Comparison of ENCODE assay signal across 8 mouse cellular contexts in genomic region chr9:37656931-37657481, GRCm38 (mm10). TPM values are rescaled to one million over a fixed set of nuclear protein-coding genes. Genes with fewer than 3 reads are reported as not detected.
A peak's percentile ranks its signal among the peaks of the same experiment; 100 is the strongest.
DNase-seq lines count a peak whose midpoint lies in the region; ATAC-seq and TF ChIP-seq lines count a peak whose summit lies in the region.

Tbrg1 (minus strand) TSS chr9:37657312.

- peak within 1 kb of the TSS; percentile 85 for H3K9ac ChIP-seq in forebrain, embryonic 11.5 days (ENCODE audit: low read length)
- peak within 1 kb of the TSS; percentile 84 for H3K9ac ChIP-seq in heart, embryonic 16.5 days (ENCODE audit: low read length)
- peak within 1 kb of the TSS; percentile 78 for H3K9ac ChIP-seq in liver, embryonic 15.5 days
- peak within 1 kb of the TSS; percentile 75 for H3K9ac ChIP-seq in neural tube, embryonic 12.5 days

- H3K4me2 ChIP-seq in forebrain, embryonic 11.5 days (ENCODE audit: low read depth, low read length, severe bottlenecking) = peak within 1 kb of the TSS; percentile 63
- peak within 1 kb of the TSS; percentile 80 for H3K4me2 ChIP-seq in heart, embryonic 16.5 days (ENCODE audit: low read depth, low read length)
- peak within 1 kb of the TSS; percentile 77 for H3K4me2 ChIP-seq in liver, embryonic 15.5 days
- H3K4me2 ChIP-seq in neural tube, embryonic 12.5 days (replicated peaks) = peak within 1 kb of the TSS; percentile 76

- under 1% methylated on average over 36 of the region's 36 CpGs for WGBS in forebrain, embryonic 11.5 days
- under 1% methylated on average over 36 of the region's 36 CpGs for WGBS in heart, embryonic 16.5 days
- WGBS in liver, embryonic 15.5 days (ENCODE audit: insufficient replicate concordance) = under 1% methylated on average over 36 of the region's 36 CpGs
- WGBS in neural tube, embryonic 12.5 days = 0% methylated on average over 36 of the region's 36 CpGs

- peak; percentile 38 to 52 for DNase-seq in CD8-positive naive resting alpha-beta T cell, adult 2 months (ENCODE audit: low read depth in 2 of 2, low spot score in 2 of 2)
- peak; percentile 72 for DNase-seq in c-Kit-positive CD71-positive TER-119-negative erythroid progenitor cells, embryonic 14.5 days (ENCODE audit: low read depth)
- peak; percentile 88 for DNase-seq in forebrain, embryonic 11.5 days (ENCODE audit: low spot score)
- DNase-seq in kidney, postnatal 36 days = peak; percentile 91

- no peaks in the 10 kb centered on the region for H3K27me3 ChIP-seq in forebrain, embryonic 11.5 days (ENCODE audit: control insufficient read depth, insufficient read depth, low read length)
- no peaks in the 10 kb centered on the region for H3K27me3 ChIP-seq in heart, embryonic 16.5 days (ENCODE audit: control insufficient read depth, insufficient read depth, low read length)
- H3K27me3 ChIP-seq in liver, embryonic 15.5 days = no peaks in the 10 kb centered on the region
- H3K27me3 ChIP-seq in neural tube, embryonic 12.5 days (replicated peaks) = no peaks in the 10 kb centered on the region
- no peaks in the 10 kb centered on the region for H3K27me3 ChIP-seq in testis, adult 2 months (ENCODE audit: control insufficient read depth, insufficient read depth, low read length)

- ATAC-seq in forebrain, embryonic 11.5 days (replicated peaks; ENCODE audit: low FRiP score) = peak; percentile 90
- ATAC-seq in heart, embryonic 16.5 days (replicated peaks; ENCODE audit: extremely low read depth, insufficient read depth, low FRiP score) = peak; percentile 85
- peak; percentile 89 for ATAC-seq in liver, embryonic 15.5 days (ENCODE audit: insufficient read depth)
- ATAC-seq in neural tube, embryonic 12.5 days (ENCODE audit: low FRiP score, low read depth) = peak; percentile 93

- H3K36me3 ChIP-seq in forebrain, embryonic 11.5 days (ENCODE audit: control insufficient read depth, insufficient read depth, low read length) = peaks cover 2% of the 10 kb centered on the region; the same call in 1 of the 2 replicates
- peaks cover 20% of the 10 kb centered on the region for H3K36me3 ChIP-seq in heart, embryonic 16.5 days (ENCODE audit: control insufficient read depth, insufficient read depth)
- peaks cover 25% of the 10 kb centered on the region for H3K36me3 ChIP-seq in liver, embryonic 15.5 days (replicated peaks)
- H3K36me3 ChIP-seq in neural tube, embryonic 12.5 days = peaks cover 25% of the 10 kb centered on the region
- no peaks in the 10 kb centered on the region; the same call in 1 of the 2 replicates for H3K36me3 ChIP-seq in testis, adult 2 months (ENCODE audit: control insufficient read depth, insufficient read depth, low read length)

- TF ChIP-seq POLR2A in testis, adult 2 months (IDR thresholded peaks at IDR 0.05; ENCODE audit: control insufficient read depth, low read depth, low read length) = peak; percentile 87

- H3K27ac ChIP-seq in forebrain, embryonic 11.5 days (ENCODE audit: low read depth, low read length) = peak within 1 kb of the TSS; percentile 31; the same call in 1 of the 2 replicates
- peak within 1 kb of the TSS; percentile 88 for H3K27ac ChIP-seq in heart, embryonic 16.5 days (ENCODE audit: low read length)
- peak within 1 kb of the TSS; percentile 86 for H3K27ac ChIP-seq in liver, embryonic 15.5 days (replicated peaks)
- 0 out of 2 replicates have a peak within 1 kb of the TSS, but pooled peaks have one; percentile 16 for H3K27ac ChIP-seq in neural tube, embryonic 12.5 days
- peak within 1 kb of the TSS; percentile 91 for H3K27ac ChIP-seq in testis, adult 2 months (ENCODE audit: control insufficient read depth, insufficient read depth, low read depth, low read length)

- H3K9me3 ChIP-seq in forebrain, embryonic 11.5 days (ENCODE audit: control insufficient read depth, low read length) = no peaks in the 10 kb centered on the region
- H3K9me3 ChIP-seq in heart, embryonic 16.5 days (replicated peaks; ENCODE audit: control insufficient read depth, low read length) = no peaks in the 10 kb centered on the region
- H3K9me3 ChIP-seq in liver, embryonic 15.5 days (replicated peaks) = no peaks in the 10 kb centered on the region
- H3K9me3 ChIP-seq in neural tube, embryonic 12.5 days = no peaks in the 10 kb centered on the region

- TF ChIP-seq CTCF in testis, adult 2 months (IDR thresholded peaks at IDR 0.05; ENCODE audit: control insufficient read depth, insufficient read depth, insufficient replicate concordance, low read depth, low read length) = no peak

- no peaks in the 10 kb centered on the region; the same call in 1 of the 2 replicates for H3K4me1 ChIP-seq in forebrain, embryonic 11.5 days (replicated peaks; ENCODE audit: control insufficient read depth, insufficient read depth, low read length)
- H3K4me1 ChIP-seq in heart, embryonic 16.5 days (ENCODE audit: control insufficient read depth, insufficient read depth, low read length) = peaks cover 6% of the 10 kb centered on the region; the same call in 1 of the 2 replicates
- peaks cover 13% of the 10 kb centered on the region for H3K4me1 ChIP-seq in liver, embryonic 15.5 days (replicated peaks)
- H3K4me1 ChIP-seq in neural tube, embryonic 12.5 days = peaks cover 16% of the 10 kb centered on the region; the same call in 1 of the 2 replicates
- H3K4me1 ChIP-seq in testis, adult 2 months (ENCODE audit: control insufficient read depth, insufficient read depth, low read length) = no peaks in the 10 kb centered on the region; the same call in 1 of the 2 replicates

- peak within 1 kb of the TSS; percentile 75 for H3K4me3 ChIP-seq in forebrain, embryonic 11.5 days (ENCODE audit: low read depth, low read length)
- peak within 1 kb of the TSS; percentile 83 for H3K4me3 ChIP-seq in heart, embryonic 16.5 days (ENCODE audit: low read length)
- peak within 1 kb of the TSS; percentile 88 for H3K4me3 ChIP-seq in liver, embryonic 15.5 days (replicated peaks)
- peak within 1 kb of the TSS; percentile 73 for H3K4me3 ChIP-seq in neural tube, embryonic 12.5 days
- peak within 1 kb of the TSS; percentile 98 for H3K4me3 ChIP-seq in testis, adult 2 months (ENCODE audit: control insufficient read depth, low read depth, low read length)

RNA-seq across cellular contexts. Expression of gene Tbrg1, which starts in this region (rescaled TPM):
- polyA plus RNA-seq in forebrain, embryonic 11.5 days (2014; fragmentation: Nextera tagmentation; extraction: Ambion mirVana) = 128 TPM in 2 replicates
- polyA plus RNA-seq in heart, embryonic 16.5 days (2015; fragmentation: Nextera tagmentation; extraction: Ambion mirVana) = 95.3 and 105 TPM in 2 replicates
- polyA plus RNA-seq in liver, embryonic 15.5 days (2015; fragmentation: Nextera tagmentation; extraction: Ambion mirVana) = 43.1 and 48.3 TPM in 2 replicates
- 114 and 115 TPM in 2 replicates for polyA plus RNA-seq in neural tube, embryonic 12.5 days (2016; fragmentation: Nextera tagmentation; extraction: Ambion mirVana)
- 84.6 and 91.2 TPM in 2 replicates for polyA plus RNA-seq in testis, adult 2 months (2012; rRNA removed)

Comparison
In these comparisons a context has a peak if more than half of its experiments do, and no peak if none do; other contexts are left out.
1. Peak in every context shown above with its lines: DNase-seq, ATAC-seq, H3K4me3 ChIP-seq and H3K27ac ChIP-seq.
2. H3K27ac ChIP-seq: peak in every context shown above with its lines; median percentile 91 in testis, adult 2 months; 88 in heart, embryonic 16.5 days; 86 in liver, embryonic 15.5 days; 31 in forebrain, embryonic 11.5 days; 16 in neural tube, embryonic 12.5 days.